Mouse (Mus musculus) liver, adult 2 months (tissue): ENCODE measurements around the gene Tmem63c.

Source experiments
- CTCF ChIP-seq: fragments of 200-500 bp; IDR thresholded peaks from 2 replicates; pipeline ENCODE4 v1.5.1; 2011; ENCODE audit warnings: low read depth, low read length, control low read depth
- POLR2A ChIP-seq: fragments of 200-500 bp; IDR thresholded peaks from 2 replicates; pipeline ENCODE4 v1.6.1; 2011; ENCODE audit warnings: low read length, control low read depth; ENCODE audit not compliant: insufficient read depth; ENCODE audit errors: extremely low read depth

GRCm38 (mm10) chr12:87076610-87077009 is 55.5 kb downstream of the Tmem63c start:
- TF ChIP-seq POLR2A (no peak), CTCF (no peak)
